Mouse (Mus musculus) stomach, embryonic 16.5 days (tissue): Measurements from ENCODE around the gene Golga4. TPM values are rescaled to one million over a fixed set of nuclear protein-coding genes. Genes with fewer than 3 reads are reported as not detected.
A peak's percentile ranks its signal among the peaks of the same experiment; 100 is the strongest.

Experiments
- ATAC-seq: fragments of 200-750 bp; cut with Nextera tagmentation; 2 replicates; pipeline ENCODE4 v1.8.0; 2017; ENCODE audit warnings: moderate number of reproducible peaks, moderate TSS enrichment; ENCODE audit not compliant: insufficient read depth, low FRiP score
- H3K27ac ChIP-seq: fragments of 300-500 bp; sonication (generic); 2 replicates; pipeline ENCODE4 v1.5.1; 2014; ENCODE audit warnings: low read length
- H3K27me3 ChIP-seq: fragments of 300-500 bp; sonication (generic); 2 replicates; pipeline ENCODE4 v1.6.1; 2014; ENCODE audit warnings: low read length, control low read depth, mixed read lengths; ENCODE audit not compliant: control insufficient read depth, insufficient read depth
- H3K36me3 ChIP-seq: fragments of 300-500 bp; sonication (generic); 2 replicates; pipeline ENCODE4 v1.6.1; 2014; ENCODE audit warnings: low read length; ENCODE audit not compliant: control insufficient read depth, insufficient read depth
- H3K4me1 ChIP-seq: fragments of 300-500 bp; sonication (generic); 2 replicates; pipeline ENCODE4 v1.6.1; 2014; ENCODE audit warnings: low read length, control low read depth, mixed read lengths; ENCODE audit not compliant: control insufficient read depth, insufficient read depth
- H3K4me2 ChIP-seq: fragments of 300-500 bp; sonication (generic); 2 replicates; pipeline ENCODE4 v1.6.1; 2014; ENCODE audit warnings: low read depth, low read length, mixed read lengths
- H3K4me3 ChIP-seq: fragments of 300-500 bp; sonication (generic); replicated peaks from 2 replicates; pipeline ENCODE4 v1.5.1; 2014; ENCODE audit warnings: mild to moderate bottlenecking, low read length
- H3K9ac ChIP-seq: fragments of 300-500 bp; sonication (generic); 2 replicates; pipeline ENCODE4 v1.6.1; 2014; ENCODE audit warnings: low read length
- H3K9me3 ChIP-seq: fragments of 300-500 bp; sonication (generic); replicated peaks from 2 replicates; pipeline ENCODE4 v1.6.1; 2016; ENCODE audit warnings: low read length, control low read depth; ENCODE audit not compliant: control insufficient read depth
- WGBS: fragments of 180-500 bp; shearing (Covaris S2); extraction: QIAGEN DNeasy Blood & Tissue Kit; methylation state at CpG from one replicate; pipeline ENCODE4 v1.1.7; 2014; 5-methylcytosine and 5-hydroxymethylcytosine counted together
- polyA plus RNA-seq: library from polyadenylated mRNA; unstranded; fragments of >200 nt; fragmentation: Nextera tagmentation; extraction: Ambion mirVana; gene quantifications from 2 replicates; pipeline ENCODE4 v1.2.1, GENCODE M21; 2015

The Golga4 gene
- polyA plus RNA-seq: 48.8 and 50.6 TPM in 2 replicates

- H3K4me1 ChIP-seq: peaks cover 21% of the 10 kb centered on the region; the same call in 1 of the 2 replicates
- H3K4me2 ChIP-seq: peak within 1 kb of the TSS; percentile 97
- peak within 1 kb of the TSS; percentile 72 for H3K27ac ChIP-seq
- peak; percentile 87 for ATAC-seq
- peak within 1 kb of the TSS; percentile 97 for H3K9ac ChIP-seq
- H3K9me3 ChIP-seq: no peaks in the 10 kb centered on the region
- no peaks in the 10 kb centered on the region for H3K36me3 ChIP-seq
- under 1% methylated on average over 42 of the region's 43 CpGs for WGBS
- no peaks in the 10 kb centered on the region for H3K27me3 ChIP-seq
- peak within 1 kb of the TSS; percentile 94 for H3K4me3 ChIP-seq
Observed at GRCm38 (mm10) chr9:118506020-118506403, at the start of gene Golga4. Gene Golga4, plus strand, starts transcription at chr9:118506267.

GRCm38 (mm10) chr9:118456405-118456804, 49.7 kb upstream of the Golga4 start:
- 38% methylated on average over 5 of the region's 6 CpGs for WGBS
- Histone ChIP-seq H3K27me3 (no peaks in the 10 kb centered on the region), H3K4me1 (no peaks in the 10 kb centered on the region), H3K4me2 (no peak overlapping the region), H3K27ac (no peak overlapping the region), H3K36me3 (no peaks in the 10 kb centered on the region), H3K9me3 (no peaks in the 10 kb centered on the region), H3K4me3 (no peak overlapping the region), H3K9ac (no peak overlapping the region)
- no peak for ATAC-seq

GRCm38 (mm10) chr9:118458039-118458438, 48.0 kb upstream of the Golga4 start:
- WGBS: 13% methylated on average over 5 of the region's 5 CpGs
- Histone ChIP-seq H3K4me2 (no peak overlapping the region), H3K9me3 (no peaks in the 10 kb centered on the region), H3K27ac (no peak overlapping the region), H3K36me3 (no peaks in the 10 kb centered on the region), H3K27me3 (peaks cover 2% of the 10 kb centered on the region; the same call in 1 of the 2 replicates), H3K9ac (no peak overlapping the region), H3K4me3 (no peak overlapping the region), H3K4me1 (no peaks in the 10 kb centered on the region)
- no peak for ATAC-seq

GRCm38 (mm10) chr9:118464031-118464430, 42.0 kb upstream of the Golga4 start:
- H3K27ac ChIP-seq: no peak overlapping the region
- ATAC-seq: no peak

GRCm38 (mm10) chr9:118468301-118468700, 37.8 kb upstream of the Golga4 start:
- Histone ChIP-seq H3K4me3 (no peak overlapping the region), H3K9ac (no peak overlapping the region), H3K4me2 (no peak overlapping the region), H3K36me3 (no peaks in the 10 kb centered on the region), H3K27ac (no peak overlapping the region), H3K27me3 (peaks cover 38% of the 10 kb centered on the region), H3K4me1 (no peaks in the 10 kb centered on the region), H3K9me3 (no peaks in the 10 kb centered on the region)
- 4% methylated on average over 14 of the region's 14 CpGs for WGBS
- ATAC-seq: no peak

More at GRCm38 (mm10) chr9:118464031-118464430, 42.0 kb upstream of the Golga4 start:
- no peaks in the 10 kb centered on the region for H3K4me1 ChIP-seq
- H3K4me3 ChIP-seq: no peak overlapping the region
- H3K4me2 ChIP-seq: no peak overlapping the region
- 41% methylated on average over 1 of the region's 1 CpGs for WGBS
- no peaks in the 10 kb centered on the region for H3K36me3 ChIP-seq
- no peak overlapping the region for H3K9ac ChIP-seq
- peaks cover 22% of the 10 kb centered on the region for H3K27me3 ChIP-seq
- H3K9me3 ChIP-seq: no peaks in the 10 kb centered on the region

GRCm38 (mm10) chr9:118469272-118469671, 36.8 kb upstream of the Golga4 start:
- H3K4me1 ChIP-seq: no peaks in the 10 kb centered on the region
- no peak for ATAC-seq
- no peak overlapping the region for H3K9ac ChIP-seq
- H3K36me3 ChIP-seq: no peaks in the 10 kb centered on the region
- H3K27me3 ChIP-seq: peaks cover 38% of the 10 kb centered on the region
- H3K4me3 ChIP-seq: no peak overlapping the region
- no peak overlapping the region for H3K27ac ChIP-seq
- no peaks in the 10 kb centered on the region for H3K9me3 ChIP-seq
- no peak overlapping the region for H3K4me2 ChIP-seq
- WGBS: 12% methylated on average over 16 of the region's 16 CpGs

GRCm38 (mm10) chr9:118471296-118471695, 34.8 kb upstream of the Golga4 start:
- H3K9me3 ChIP-seq: no peaks in the 10 kb centered on the region
- WGBS: 23% methylated on average over 3 of the region's 3 CpGs

GRCm38 (mm10) chr9:118476211-118476765, 29.8 kb upstream of the Golga4 start:
- Histone ChIP-seq H3K9ac (no peak overlapping the region), H3K4me3 (peak overlapping the region; percentile 22; the same call in 1 of the 2 replicates), H3K4me1 (peaks cover 18% of the 10 kb centered on the region; the same call in 1 of the 2 replicates), H3K9me3 (no peaks in the 10 kb centered on the region), H3K27me3 (peaks cover 65% of the 10 kb centered on the region), H3K36me3 (no peaks in the 10 kb centered on the region), H3K4me2 (no peak overlapping the region), H3K27ac (no peak overlapping the region)
- no peak for ATAC-seq
- WGBS: 3% methylated on average over 22 of the region's 22 CpGs

More at GRCm38 (mm10) chr9:118471296-118471695, 34.8 kb upstream of the Golga4 start:
- H3K4me3 ChIP-seq: no peak overlapping the region
- H3K27me3 ChIP-seq: peaks cover 53% of the 10 kb centered on the region
- H3K4me1 ChIP-seq: no peaks in the 10 kb centered on the region
- H3K9ac ChIP-seq: no peak overlapping the region
- H3K27ac ChIP-seq: no peak overlapping the region
- H3K36me3 ChIP-seq: no peaks in the 10 kb centered on the region
- no peak for ATAC-seq
- no peak overlapping the region for H3K4me2 ChIP-seq

GRCm38 (mm10) chr9:118476766-118477271, 29.2 kb upstream of the Golga4 start:
- no peak overlapping the region for H3K9ac ChIP-seq
- peak overlapping the region; percentile 20; the same call in 1 of the 2 replicates for H3K4me2 ChIP-seq
- peaks cover 69% of the 10 kb centered on the region for H3K27me3 ChIP-seq
- H3K4me3 ChIP-seq: peak overlapping the region; percentile 22
- H3K27ac ChIP-seq: no peak overlapping the region
- 1% methylated on average over 33 of the region's 33 CpGs for WGBS
- peaks cover 18% of the 10 kb centered on the region; the same call in 1 of the 2 replicates for H3K4me1 ChIP-seq
- no peak for ATAC-seq
- no peaks in the 10 kb centered on the region for H3K36me3 ChIP-seq
- H3K9me3 ChIP-seq: no peaks in the 10 kb centered on the region
